Mouse (Mus musculus): Measurements from ENCODE around the gene Helz. TPM values are rescaled to one million over a fixed set of nuclear protein-coding genes. Genes with fewer than 3 reads are reported as not detected.
A peak's percentile ranks its signal among the peaks of the same experiment; 100 is the strongest.

Gene Helz
- polyA plus RNA-seq, 1 experiment = 23.3 TPM

- 72% methylated on average over 11 of the region's 11 CpGs for WGBS
- Histone ChIP-seq H3K36me3 (ENCODE audit: control insufficient read depth, insufficient read depth, low read length) (peaks cover 19% of the 10 kb centered on the region), H3K4me3 (ENCODE audit: extremely low read depth, insufficient read depth, insufficient read length) (no peak overlapping the region), H3K27ac (ENCODE audit: insufficient read depth, low read length) (peak overlapping the region; percentile 32; the same call in 1 of the 2 replicates), H3K27me3 (ENCODE audit: control insufficient read depth, insufficient read depth, low read length) (no peaks in the 10 kb centered on the region), H3K4me1 (ENCODE audit: control insufficient read depth, insufficient read depth, insufficient read length) (no peaks in the 10 kb centered on the region)
- TF ChIP-seq POLR2A (IDR thresholded peaks at IDR 0.05; ENCODE audit: low read depth, low read length) = no peak
- no peak for TF ChIP-seq CTCF (IDR thresholded peaks at IDR 0.05; ENCODE audit: extremely low read depth, insufficient read depth, insufficient read length, insufficient replicate concordance)
- DNase-seq (ENCODE audit: low read depth in 1 of 2, low spot score in 2 of 2) = no peak
Measured at GRCm38 (mm10) chr11:107573061-107573692, 25.4 kb downstream of the Helz start.

GRCm38 (mm10) chr11:107573847-107574246 lies 26.1 kb downstream of the Helz start:
- 61% methylated on average over 6 of the region's 6 CpGs for WGBS
- Histone ChIP-seq H3K4me1 (ENCODE audit: control insufficient read depth, insufficient read depth, insufficient read length) (no peaks in the 10 kb centered on the region), H3K27me3 (ENCODE audit: control insufficient read depth, insufficient read depth, low read length) (no peaks in the 10 kb centered on the region), H3K27ac (ENCODE audit: insufficient read depth, low read length) (no peak overlapping the region), H3K36me3 (ENCODE audit: control insufficient read depth, insufficient read depth, low read length) (peaks cover 20% of the 10 kb centered on the region), H3K4me3 (ENCODE audit: extremely low read depth, insufficient read depth, insufficient read length) (no peak overlapping the region)
- TF ChIP-seq CTCF (IDR thresholded peaks at IDR 0.05; ENCODE audit: extremely low read depth, insufficient read depth, insufficient read length, insufficient replicate concordance) (no peak), POLR2A (IDR thresholded peaks at IDR 0.05; ENCODE audit: low read depth, low read length) (no peak)
- DNase-seq (ENCODE audit: low read depth in 1 of 2, low spot score in 2 of 2) = no peak

- Histone ChIP-seq H3K27me3 (ENCODE audit: control insufficient read depth, insufficient read depth, low read length) (no peaks in the 10 kb centered on the region), H3K4me1 (ENCODE audit: control insufficient read depth, insufficient read depth, insufficient read length) (no peaks in the 10 kb centered on the region), H3K36me3 (ENCODE audit: control insufficient read depth, insufficient read depth, low read length) (peaks cover 20% of the 10 kb centered on the region), H3K27ac (ENCODE audit: insufficient read depth, low read length) (no peak overlapping the region), H3K4me3 (ENCODE audit: extremely low read depth, insufficient read depth, insufficient read length) (no peak overlapping the region)
- DNase-seq (ENCODE audit: low read depth in 1 of 2, low spot score in 2 of 2) = no peak
- TF ChIP-seq CTCF (IDR thresholded peaks at IDR 0.05; ENCODE audit: extremely low read depth, insufficient read depth, insufficient read length, insufficient replicate concordance) = no peak
- WGBS = 83% methylated on average over 20 of the region's 20 CpGs
Measured at GRCm38 (mm10) chr11:107574811-107575705, 27.3 kb downstream of the Helz start.

GRCm38 (mm10) chr11:107576186-107576585 lies 28.5 kb downstream of the Helz start:
- no peak overlapping the region for H3K4me3 ChIP-seq (ENCODE audit: extremely low read depth, insufficient read depth, insufficient read length)
- 85% methylated on average over 7 of the region's 7 CpGs for WGBS
- H3K27ac ChIP-seq (ENCODE audit: insufficient read depth, low read length) = no peak overlapping the region
- DNase-seq (ENCODE audit: low read depth in 1 of 2, low spot score in 2 of 2) = no peak
- H3K4me1 ChIP-seq (ENCODE audit: control insufficient read depth, insufficient read depth, insufficient read length) = no peaks in the 10 kb centered on the region
- H3K36me3 ChIP-seq (ENCODE audit: control insufficient read depth, insufficient read depth, low read length) = peaks cover 24% of the 10 kb centered on the region
- no peak for TF ChIP-seq POLR2A (IDR thresholded peaks at IDR 0.05; ENCODE audit: low read depth, low read length)
- TF ChIP-seq CTCF (IDR thresholded peaks at IDR 0.05; ENCODE audit: extremely low read depth, insufficient read depth, insufficient read length, insufficient replicate concordance) = no peak
- H3K27me3 ChIP-seq (ENCODE audit: control insufficient read depth, insufficient read depth, low read length) = no peaks in the 10 kb centered on the region

- WGBS = 87% methylated on average over 8 of the region's 8 CpGs
- no peaks in the 10 kb centered on the region for H3K27me3 ChIP-seq (ENCODE audit: control insufficient read depth, insufficient read depth, low read length)
- no peak overlapping the region for H3K4me3 ChIP-seq (ENCODE audit: extremely low read depth, insufficient read depth, insufficient read length)
- H3K27ac ChIP-seq (ENCODE audit: insufficient read depth, low read length) = no peak overlapping the region
- DNase-seq (ENCODE audit: low read depth in 1 of 2, low spot score in 2 of 2) = no peak
- no peaks in the 10 kb centered on the region for H3K4me1 ChIP-seq (ENCODE audit: control insufficient read depth, insufficient read depth, insufficient read length)
- H3K36me3 ChIP-seq (ENCODE audit: control insufficient read depth, insufficient read depth, low read length) = peaks cover 24% of the 10 kb centered on the region
- TF ChIP-seq POLR2A (IDR thresholded peaks at IDR 0.05; ENCODE audit: low read depth, low read length) = no peak
- TF ChIP-seq CTCF (IDR thresholded peaks at IDR 0.05; ENCODE audit: extremely low read depth, insufficient read depth, insufficient read length, insufficient replicate concordance) = no peak
Measured at GRCm38 (mm10) chr11:107577400-107577799, 29.7 kb downstream of the Helz start.

- no peak overlapping the region for H3K27ac ChIP-seq (ENCODE audit: insufficient read depth, low read length)
- TF ChIP-seq CTCF (IDR thresholded peaks at IDR 0.05; ENCODE audit: extremely low read depth, insufficient read depth, insufficient read length, insufficient replicate concordance) (no peak), POLR2A (IDR thresholded peaks at IDR 0.05; ENCODE audit: low read depth, low read length) (no peak)
- 87% methylated on average over 7 of the region's 7 CpGs for WGBS
- H3K36me3 ChIP-seq (ENCODE audit: control insufficient read depth, insufficient read depth, low read length) = peaks cover 27% of the 10 kb centered on the region
- no peak overlapping the region for H3K4me3 ChIP-seq (ENCODE audit: extremely low read depth, insufficient read depth, insufficient read length)
- no peak for DNase-seq (ENCODE audit: low read depth in 1 of 2, low spot score in 2 of 2)
- H3K27me3 ChIP-seq (ENCODE audit: control insufficient read depth, insufficient read depth, low read length) = no peaks in the 10 kb centered on the region
- H3K4me1 ChIP-seq (ENCODE audit: control insufficient read depth, insufficient read depth, insufficient read length) = no peaks in the 10 kb centered on the region
Measured at GRCm38 (mm10) chr11:107578226-107578625, 30.5 kb downstream of the Helz start.

GRCm38 (mm10) chr11:107580786-107581185 lies 33.1 kb downstream of the Helz start:
- 92% methylated on average over 4 of the region's 4 CpGs for WGBS
- no peaks in the 10 kb centered on the region for H3K4me1 ChIP-seq (ENCODE audit: control insufficient read depth, insufficient read depth, insufficient read length)
- no peak for DNase-seq (ENCODE audit: low read depth in 1 of 2, low spot score in 2 of 2)
- no peak overlapping the region for H3K27ac ChIP-seq (ENCODE audit: insufficient read depth, low read length)
- TF ChIP-seq POLR2A (IDR thresholded peaks at IDR 0.05; ENCODE audit: low read depth, low read length) (no peak), CTCF (IDR thresholded peaks at IDR 0.05; ENCODE audit: extremely low read depth, insufficient read depth, insufficient read length, insufficient replicate concordance) (no peak)
- no peaks in the 10 kb centered on the region for H3K27me3 ChIP-seq (ENCODE audit: control insufficient read depth, insufficient read depth, low read length)
- peaks cover 20% of the 10 kb centered on the region for H3K36me3 ChIP-seq (ENCODE audit: control insufficient read depth, insufficient read depth, low read length)
- H3K4me3 ChIP-seq (ENCODE audit: extremely low read depth, insufficient read depth, insufficient read length) = no peak overlapping the region

Measured in spleen, adult 2 months (tissue).